Mouse (Mus musculus): ENCODE measurements at regions not wholly inside any gene's neighbourhood (a gene's known extent, or its start where the extent isn't known, plus 50 kb on each side); places are given as distances from the start of the nearest gene placed in this dataset.

- no peak for ATAC-seq (replicated peaks; ENCODE audit: poor library complexity, severe bottlenecking)
Observed at GRCm38 (mm10) chr13:25401936-25402504, 131.7 kb upstream of the Nrsn1 start.

GRCm38 (mm10) chr13:25392770-25393290 lies 122.5 kb upstream of the Nrsn1 start:
- no peak for ATAC-seq (replicated peaks; ENCODE audit: poor library complexity, severe bottlenecking)

GRCm38 (mm10) chr13:25362627-25362967 lies 92.3 kb upstream of the Nrsn1 start:
- ATAC-seq (replicated peaks; ENCODE audit: poor library complexity, severe bottlenecking) = no peak

GRCm38 (mm10) chr13:25361850-25362626 lies 91.7 kb upstream of the Nrsn1 start:
- no peak for ATAC-seq (replicated peaks; ENCODE audit: poor library complexity, severe bottlenecking)

- no peak for ATAC-seq (replicated peaks; ENCODE audit: poor library complexity, severe bottlenecking)
Observed at GRCm38 (mm10) chr13:25347558-25347957, 77.3 kb upstream of the Nrsn1 start.

- ATAC-seq (replicated peaks; ENCODE audit: poor library complexity, severe bottlenecking) = no peak
Observed at GRCm38 (mm10) chr13:25343309-25343708, 73.0 kb upstream of the Nrsn1 start.

GRCm38 (mm10) chr13:25341826-25342225 lies 71.5 kb upstream of the Nrsn1 start:
- no peak for ATAC-seq (replicated peaks; ENCODE audit: poor library complexity, severe bottlenecking)

- ATAC-seq (replicated peaks; ENCODE audit: poor library complexity, severe bottlenecking) = no peak
Observed at GRCm38 (mm10) chr13:25333803-25334202, 63.5 kb upstream of the Nrsn1 start.
